Comparison of ENCODE assay signal across 9 mouse cellular contexts in genomic region chr13:24799925-24800673, GRCm38 (mm10). TPM values are rescaled to one million over a fixed set of nuclear protein-coding genes. Genes with fewer than 3 reads are reported as not detected.
DNase-seq lines count a peak whose midpoint lies in the region; ATAC-seq and TF ChIP-seq lines count a peak whose summit lies in the region.
"Had no signal": no experiment of that assay in that cellular context is flagged by ENCODE, and none has a peak within 500 bp of the region (broad histone marks: within the 10 kb centered on the region; RNA-seq: fewer than 3 reads in every experiment).

No protein-coding gene starts in this region.

- H3K36me3 ChIP-seq in embryonic facial prominence, embryonic 13.5 days: peaks cover 3% of the 10 kb centered on the region; the same call in 1 of the 2 replicates
- no peaks in the 10 kb centered on the region for H3K36me3 ChIP-seq in heart, embryonic 12.5 days
- peaks cover 3% of the 10 kb centered on the region; the same call in 1 of the 2 replicates for H3K36me3 ChIP-seq in kidney, postnatal 0 days (ENCODE audit: insufficient read depth, low read length)
- H3K36me3 ChIP-seq in lung, embryonic 15.5 days: no peaks in the 10 kb centered on the region
- H3K36me3 ChIP-seq in neural tube, embryonic 15.5 days: no peaks in the 10 kb centered on the region

- H3K9me3 ChIP-seq in embryonic facial prominence, embryonic 13.5 days: no peaks in the 10 kb centered on the region
- H3K9me3 ChIP-seq in heart, embryonic 12.5 days (replicated peaks): no peaks in the 10 kb centered on the region
- no peaks in the 10 kb centered on the region for H3K9me3 ChIP-seq in kidney, postnatal 0 days (replicated peaks; ENCODE audit: low read length)
- H3K9me3 ChIP-seq in lung, embryonic 15.5 days: no peaks in the 10 kb centered on the region
- no peaks in the 10 kb centered on the region for H3K9me3 ChIP-seq in neural tube, embryonic 15.5 days (replicated peaks)

- H3K27me3 ChIP-seq in embryonic facial prominence, embryonic 13.5 days: no peaks in the 10 kb centered on the region
- H3K27me3 ChIP-seq in heart, embryonic 12.5 days (replicated peaks): no peaks in the 10 kb centered on the region
- H3K27me3 ChIP-seq in kidney, postnatal 0 days (ENCODE audit: insufficient read depth, low read length): no peaks in the 10 kb centered on the region
- H3K27me3 ChIP-seq in lung, embryonic 15.5 days: no peaks in the 10 kb centered on the region
- no peaks in the 10 kb centered on the region for H3K27me3 ChIP-seq in neural tube, embryonic 15.5 days (replicated peaks)

- under 1% methylated on average over 31 of the region's 31 CpGs for WGBS in embryonic facial prominence, embryonic 13.5 days
- WGBS in heart, embryonic 12.5 days: under 1% methylated on average over 31 of the region's 31 CpGs
- WGBS in kidney, postnatal 0 days: under 1% methylated on average over 31 of the region's 31 CpGs
- under 1% methylated on average over 31 of the region's 31 CpGs for WGBS in lung, embryonic 15.5 days
- WGBS in neural tube, embryonic 15.5 days: under 1% methylated on average over 31 of the region's 31 CpGs

- peak overlapping the region; percentile 73 for H3K9ac ChIP-seq in embryonic facial prominence, embryonic 13.5 days
- peak overlapping the region; percentile 82 for H3K9ac ChIP-seq in heart, embryonic 12.5 days
- peak overlapping the region; percentile 62 for H3K9ac ChIP-seq in kidney, postnatal 0 days (ENCODE audit: low read depth, low read length)
- peak overlapping the region; percentile 95 for H3K9ac ChIP-seq in lung, embryonic 15.5 days
- peak overlapping the region; percentile 51 for H3K9ac ChIP-seq in neural tube, embryonic 15.5 days (replicated peaks)

- peak overlapping the region; percentile 82 for H3K27ac ChIP-seq in embryonic facial prominence, embryonic 13.5 days
- peak overlapping the region; percentile 88 for H3K27ac ChIP-seq in heart, embryonic 12.5 days (ENCODE audit: poor library complexity, severe bottlenecking)
- H3K27ac ChIP-seq in kidney, postnatal 0 days: peak overlapping the region; percentile 100
- H3K27ac ChIP-seq in lung, embryonic 15.5 days: peak overlapping the region; percentile 100
- H3K27ac ChIP-seq in neural tube, embryonic 15.5 days (replicated peaks): peak overlapping the region; percentile 98

- peak; percentile 52 for DNase-seq in CD4-positive helper T cell, adult 2 months (ENCODE audit: low read depth, low spot score)
- peak; percentile 76 for DNase-seq in adrenal gland, postnatal 10 days
- DNase-seq in kidney, postnatal 0 days (ENCODE audit: low spot score): peak; percentile 43
- DNase-seq in thymus, postnatal 10 days (ENCODE audit: low spot score in 2 of 2): peak; percentile 23 to 26

- peak overlapping the region; percentile 99 for H3K4me3 ChIP-seq in embryonic facial prominence, embryonic 13.5 days
- H3K4me3 ChIP-seq in heart, embryonic 12.5 days: peak overlapping the region; percentile 100
- peak overlapping the region; percentile 98 for H3K4me3 ChIP-seq in kidney, postnatal 0 days (replicated peaks; ENCODE audit: low read depth, low read length)
- H3K4me3 ChIP-seq in lung, embryonic 15.5 days: peak overlapping the region; percentile 88
- peak overlapping the region; percentile 96 for H3K4me3 ChIP-seq in neural tube, embryonic 15.5 days (replicated peaks)

- no peak for TF ChIP-seq CTCF in kidney, postnatal 0 days (IDR thresholded peaks at IDR 0.05; ENCODE audit: low read depth)

- peaks cover 17% of the 10 kb centered on the region for H3K4me1 ChIP-seq in embryonic facial prominence, embryonic 13.5 days
- peaks cover 13% of the 10 kb centered on the region for H3K4me1 ChIP-seq in heart, embryonic 12.5 days (replicated peaks)
- H3K4me1 ChIP-seq in kidney, postnatal 0 days (replicated peaks; ENCODE audit: insufficient read depth, low read length): 0 out of 2 replicates have a peak, but pooled peaks cover 5% of the 10 kb centered on the region
- H3K4me1 ChIP-seq in lung, embryonic 15.5 days: peaks cover 23% of the 10 kb centered on the region; the same call in 1 of the 2 replicates
- H3K4me1 ChIP-seq in neural tube, embryonic 15.5 days: peaks cover 30% of the 10 kb centered on the region

- peak overlapping the region; percentile 85 for H3K4me2 ChIP-seq in embryonic facial prominence, embryonic 13.5 days
- H3K4me2 ChIP-seq in heart, embryonic 12.5 days: peak overlapping the region; percentile 92
- peak overlapping the region; percentile 81 for H3K4me2 ChIP-seq in kidney, postnatal 0 days (ENCODE audit: low read length)
- H3K4me2 ChIP-seq in lung, embryonic 15.5 days: peak overlapping the region; percentile 89
- peak overlapping the region; percentile 86 for H3K4me2 ChIP-seq in neural tube, embryonic 15.5 days

- peak; percentile 5; the same call in 1 of the 2 replicates for ATAC-seq in embryonic facial prominence, embryonic 13.5 days (ENCODE audit: insufficient number of reproducible peaks, insufficient read depth, low FRiP score, low TSS enrichment, low read depth)
- ATAC-seq in heart, embryonic 12.5 days (ENCODE audit: insufficient number of reproducible peaks, low FRiP score): peak; percentile 2; the same call in 1 of the 2 replicates
- no peak for ATAC-seq in kidney, postnatal 0 days (replicated peaks; ENCODE audit: low FRiP score, low read depth)
- peak; percentile 28 for ATAC-seq in lung, embryonic 15.5 days (ENCODE audit: borderline replicate concordance, extremely low read depth, low FRiP score, low TSS enrichment)
- peak; percentile 48 for ATAC-seq in neural tube, embryonic 15.5 days (ENCODE audit: low FRiP score)

RNA-seq across cellular contexts. Expression of gene BC005537, which starts 1.4 kb away (rescaled TPM):
- 100 to 1,000 TPM; 149 to 152 TPM for total RNA-seq in adrenal gland, postnatal 10 days (2021)
- 18.2 and 18.3 TPM in 2 replicates for polyA plus RNA-seq in embryonic facial prominence, embryonic 13.5 days (2015; fragmentation: Nextera tagmentation; extraction: Ambion mirVana)
- 9.4 and 12.6 TPM in 2 replicates for polyA plus RNA-seq in heart, embryonic 12.5 days (2016; fragmentation: Nextera tagmentation; extraction: Ambion mirVana)
- 19.1 and 20.6 TPM in 2 replicates for polyA plus RNA-seq in kidney, postnatal 0 days (2015; fragmentation: Nextera tagmentation; extraction: Ambion mirVana)
- polyA plus RNA-seq in lung, embryonic 15.5 days (2015; fragmentation: Nextera tagmentation; extraction: Ambion mirVana): 16.8 and 19.0 TPM in 2 replicates
- polyA plus RNA-seq in neural tube, embryonic 15.5 days (2015; fragmentation: Nextera tagmentation; extraction: Ambion mirVana): 16.0 and 20.0 TPM in 2 replicates

RNA-seq across cellular contexts. Expression of gene Acot13, which starts 31.2 kb away (rescaled TPM):
- total RNA-seq in adrenal gland, postnatal 10 days (2021): 100 to 1,000 TPM; 125 to 155 TPM
- 72.1 and 73.8 TPM in 2 replicates for polyA plus RNA-seq in embryonic facial prominence, embryonic 13.5 days (2015; fragmentation: Nextera tagmentation; extraction: Ambion mirVana)
- polyA plus RNA-seq in heart, embryonic 12.5 days (2016; fragmentation: Nextera tagmentation; extraction: Ambion mirVana): 187 and 195 TPM in 2 replicates
- polyA plus RNA-seq in kidney, postnatal 0 days (2015; fragmentation: Nextera tagmentation; extraction: Ambion mirVana): 238 and 244 TPM in 2 replicates
- polyA plus RNA-seq in lung, embryonic 15.5 days (2015; fragmentation: Nextera tagmentation; extraction: Ambion mirVana): 65.4 and 68.6 TPM in 2 replicates
- 56.1 and 63.4 TPM in 2 replicates for polyA plus RNA-seq in neural tube, embryonic 15.5 days (2015; fragmentation: Nextera tagmentation; extraction: Ambion mirVana)

RNA-seq across cellular contexts. Expression of gene Tdp2, which starts 31.4 kb away (rescaled TPM):
- 10 to 100 TPM; 23.1 to 31.6 TPM for total RNA-seq in adrenal gland, postnatal 10 days (2021)
- polyA plus RNA-seq in embryonic facial prominence, embryonic 13.5 days (2015; fragmentation: Nextera tagmentation; extraction: Ambion mirVana): 58.8 and 59.2 TPM in 2 replicates
- polyA plus RNA-seq in heart, embryonic 12.5 days (2016; fragmentation: Nextera tagmentation; extraction: Ambion mirVana): 38.5 and 38.9 TPM in 2 replicates
- 50.8 and 51.8 TPM in 2 replicates for polyA plus RNA-seq in kidney, postnatal 0 days (2015; fragmentation: Nextera tagmentation; extraction: Ambion mirVana)
- 57.6 and 58.9 TPM in 2 replicates for polyA plus RNA-seq in lung, embryonic 15.5 days (2015; fragmentation: Nextera tagmentation; extraction: Ambion mirVana)
- 30.7 and 35.8 TPM in 2 replicates for polyA plus RNA-seq in neural tube, embryonic 15.5 days (2015; fragmentation: Nextera tagmentation; extraction: Ambion mirVana)

RNA-seq across cellular contexts. Expression of gene Gmnn, which starts 38.4 kb away (rescaled TPM):
- total RNA-seq in adrenal gland, postnatal 10 days (2021): 10 to 100 TPM; 19.9 to 31.3 TPM
- 112 and 114 TPM in 2 replicates for polyA plus RNA-seq in embryonic facial prominence, embryonic 13.5 days (2015; fragmentation: Nextera tagmentation; extraction: Ambion mirVana)
- 111 and 114 TPM in 2 replicates for polyA plus RNA-seq in heart, embryonic 12.5 days (2016; fragmentation: Nextera tagmentation; extraction: Ambion mirVana)
- polyA plus RNA-seq in kidney, postnatal 0 days (2015; fragmentation: Nextera tagmentation; extraction: Ambion mirVana): 69.8 and 78.7 TPM in 2 replicates
- polyA plus RNA-seq in lung, embryonic 15.5 days (2015; fragmentation: Nextera tagmentation; extraction: Ambion mirVana): 114 and 123 TPM in 2 replicates
- 16.5 and 39.5 TPM in 2 replicates for polyA plus RNA-seq in neural tube, embryonic 15.5 days (2015; fragmentation: Nextera tagmentation; extraction: Ambion mirVana)

RNA-seq across cellular contexts. Expression of gene D130043K22Rik, which starts 44.8 kb away (rescaled TPM):
- 1 to 10 TPM; 1.2 to 1.4 TPM for total RNA-seq in adrenal gland, postnatal 10 days (2021)
- polyA plus RNA-seq in embryonic facial prominence, embryonic 13.5 days (2015; fragmentation: Nextera tagmentation; extraction: Ambion mirVana): 0.22 and 0.87 TPM in 2 replicates
- 0.28 TPM in 1 of 2 replicates, not detected in the other for polyA plus RNA-seq in heart, embryonic 12.5 days (2016; fragmentation: Nextera tagmentation; extraction: Ambion mirVana)
- 0.82 and 1.1 TPM in 2 replicates for polyA plus RNA-seq in kidney, postnatal 0 days (2015; fragmentation: Nextera tagmentation; extraction: Ambion mirVana)
- 0.13 and 0.25 TPM in 2 replicates for polyA plus RNA-seq in lung, embryonic 15.5 days (2015; fragmentation: Nextera tagmentation; extraction: Ambion mirVana)
- 6.4 and 7.7 TPM in 2 replicates for polyA plus RNA-seq in neural tube, embryonic 15.5 days (2015; fragmentation: Nextera tagmentation; extraction: Ambion mirVana)
- total RNA-seq: hematopoietic stem cell, adult 5-6 weeks had no signal

Comparison
In these comparisons a context has a peak if more than half of its experiments do, and no peak if none do; other contexts are left out.
1. DNase-seq: peak in every context shown above with its lines; median percentile 76 in adrenal gland, postnatal 10 days; 52 in CD4-positive helper T cell, adult 2 months; 43 in kidney, postnatal 0 days; 24 in thymus, postnatal 10 days.